Mouse (Mus musculus): ENCODE measurements around the gene Xpnpep1. TPM values are rescaled to one million over a fixed set of nuclear protein-coding genes. Genes with fewer than 3 reads are reported as not detected.

The Xpnpep1 gene
- polyA plus RNA-seq, 1 experiment from 2014 or later, result 146 TPM

DNA sequence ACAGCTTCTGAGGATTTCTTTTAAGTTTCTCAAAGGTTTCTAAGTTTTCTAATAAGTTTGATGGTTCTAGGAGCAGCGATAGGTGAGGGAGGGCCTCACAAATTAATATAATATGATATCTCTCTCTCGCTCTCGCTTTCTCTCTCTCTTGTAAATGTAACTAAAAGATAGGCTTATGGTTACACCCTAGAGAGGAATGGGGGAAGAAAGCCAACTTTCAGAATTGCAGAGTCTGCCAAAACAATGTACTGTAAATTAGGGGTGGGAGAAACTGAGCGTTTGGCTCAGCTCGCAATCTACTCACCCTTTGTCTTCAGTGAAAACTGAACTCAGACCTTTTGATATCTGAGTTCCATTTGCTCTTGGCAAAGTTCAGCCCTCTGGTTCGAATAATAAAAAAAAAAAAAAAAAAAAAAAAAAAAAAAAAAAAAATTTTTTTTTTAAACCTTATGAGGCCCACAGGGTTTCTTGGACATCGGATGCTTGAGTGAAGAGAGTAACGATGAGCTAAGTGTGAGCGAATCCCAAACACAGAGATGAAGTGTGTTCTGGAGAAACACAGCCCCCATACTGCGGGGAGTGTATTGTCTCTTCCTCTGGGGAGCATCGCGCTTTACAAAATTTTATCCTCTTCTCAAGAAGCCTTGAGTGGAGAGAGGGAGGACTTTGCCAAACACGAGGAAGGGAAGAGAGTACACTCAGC lies 3.6 kb upstream of the Xpnpep1 start:
- Histone ChIP-seq H3K4me1 (peaks cover 33% of the 10 kb centered on the region), H3K9ac (no peak overlapping the region), H3K4me3 (no peak overlapping the region), H3K27me3 (no peaks in the 10 kb centered on the region), H3K36me3 (no peaks in the 10 kb centered on the region), H3K27ac (peak overlapping the region; percentile 72), H3K4me2 (no peak overlapping the region), H3K9me3 (peaks cover 3% of the 10 kb centered on the region; the same call in 1 of the 2 replicates)
- ATAC-seq (ENCODE audit: insufficient number of reproducible peaks, insufficient read depth, low FRiP score, low TSS enrichment, low read depth), result no peak
- 69% methylated on average over 13 of the region's 13 CpGs for whole genome bisulfite sequencing

DNA sequence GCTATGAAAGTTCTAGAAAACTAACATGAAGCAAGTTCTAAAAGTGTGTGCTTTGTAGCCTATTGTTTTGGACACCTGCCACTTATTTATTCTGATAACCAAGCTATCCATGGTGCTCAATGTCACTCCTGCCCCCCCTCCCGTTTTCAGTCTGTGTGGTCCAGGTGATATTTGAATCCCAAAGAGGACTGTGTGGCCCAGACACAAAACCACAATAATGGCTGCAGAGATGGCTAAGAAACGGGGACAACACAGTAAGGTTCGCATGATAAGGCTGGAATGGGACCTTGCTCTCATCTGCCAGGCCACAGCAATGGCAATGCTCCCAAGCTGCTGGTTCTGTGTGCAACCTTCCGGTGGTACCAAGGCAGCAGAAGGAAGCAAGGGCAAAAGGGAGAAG lies 1.6 kb upstream of the Xpnpep1 start:
- WGBS, result 61% methylated on average over 4 of the region's 4 CpGs
- no peak overlapping the region for H3K27ac ChIP-seq
- peaks cover 2% of the 10 kb centered on the region; the same call in 1 of the 2 replicates for H3K9me3 ChIP-seq
- H3K4me3 ChIP-seq, result no peak overlapping the region
- ATAC-seq (ENCODE audit: insufficient number of reproducible peaks, insufficient read depth, low FRiP score, low TSS enrichment, low read depth), result no peak
- H3K9ac ChIP-seq, result no peak overlapping the region
- H3K27me3 ChIP-seq, result no peaks in the 10 kb centered on the region
- H3K36me3 ChIP-seq, result no peaks in the 10 kb centered on the region
- H3K4me2 ChIP-seq, result no peak overlapping the region
- peaks cover 32% of the 10 kb centered on the region for H3K4me1 ChIP-seq

DNA sequence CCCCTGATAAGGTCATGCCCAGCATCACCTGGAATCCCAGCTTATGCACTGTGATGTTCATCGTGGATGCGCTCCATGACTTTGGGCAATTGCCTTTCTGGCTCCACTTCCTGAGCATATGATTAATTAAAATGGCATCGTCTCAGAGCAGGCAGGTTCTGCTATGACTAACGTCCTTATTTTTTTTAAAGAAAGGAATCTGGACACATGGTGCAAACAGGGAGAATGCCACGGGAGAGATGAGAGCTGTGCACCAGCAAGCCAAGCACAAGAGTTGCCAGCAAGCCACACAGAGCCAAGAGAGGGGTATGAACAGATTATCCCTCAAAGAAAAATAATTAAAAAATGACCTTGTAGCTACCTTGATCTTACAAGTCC lies 1.1 kb upstream of the Xpnpep1 start:
- Histone ChIP-seq H3K4me1 (peaks cover 32% of the 10 kb centered on the region), H3K27me3 (no peaks in the 10 kb centered on the region), H3K4me2 (0 out of 2 replicates have a peak overlapping the region, but pooled peaks have one; percentile 1), H3K9me3 (no peaks in the 10 kb centered on the region), H3K4me3 (no peak overlapping the region), H3K36me3 (no peaks in the 10 kb centered on the region), H3K9ac (no peak overlapping the region), H3K27ac (no peak overlapping the region)
- ATAC-seq (ENCODE audit: insufficient number of reproducible peaks, insufficient read depth, low FRiP score, low TSS enrichment, low read depth), result no peak
- 59% methylated on average over 5 of the region's 5 CpGs for WGBS

DNA sequence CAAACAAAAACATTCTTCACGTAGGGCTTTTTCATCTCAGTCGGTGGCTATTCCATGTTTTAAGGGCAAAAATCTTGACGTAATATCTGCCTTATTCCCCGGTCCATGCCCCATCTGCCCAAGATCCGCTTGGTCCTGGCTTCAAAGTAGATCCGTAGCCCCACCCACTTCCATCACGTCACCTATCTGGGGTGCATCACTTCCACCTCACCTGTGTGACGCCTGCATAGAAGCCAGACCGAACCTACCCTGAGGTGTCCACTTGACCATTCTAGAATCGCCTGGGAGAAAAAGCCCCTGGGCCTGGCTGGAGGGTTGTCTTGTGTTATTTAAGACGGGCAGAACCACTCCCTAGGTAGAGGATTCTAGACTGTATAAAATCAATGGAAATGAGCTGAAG lies 924 bp downstream of the Xpnpep1 start:
- Histone ChIP-seq H3K36me3 (no peaks in the 10 kb centered on the region), H3K27me3 (no peaks in the 10 kb centered on the region), H3K4me2 (peak overlapping the region; percentile 66), H3K9ac (0 out of 2 replicates have a peak overlapping the region, but pooled peaks have one; percentile 96), H3K27ac (peak overlapping the region; percentile 77; the same call in 1 of the 2 replicates), H3K9me3 (no peaks in the 10 kb centered on the region), H3K4me3 (peak overlapping the region; percentile 98), H3K4me1 (peaks cover 28% of the 10 kb centered on the region)
- WGBS, result 34% methylated on average over 11 of the region's 11 CpGs
- no peak for ATAC-seq (ENCODE audit: insufficient number of reproducible peaks, insufficient read depth, low FRiP score, low TSS enrichment, low read depth)

DNA sequence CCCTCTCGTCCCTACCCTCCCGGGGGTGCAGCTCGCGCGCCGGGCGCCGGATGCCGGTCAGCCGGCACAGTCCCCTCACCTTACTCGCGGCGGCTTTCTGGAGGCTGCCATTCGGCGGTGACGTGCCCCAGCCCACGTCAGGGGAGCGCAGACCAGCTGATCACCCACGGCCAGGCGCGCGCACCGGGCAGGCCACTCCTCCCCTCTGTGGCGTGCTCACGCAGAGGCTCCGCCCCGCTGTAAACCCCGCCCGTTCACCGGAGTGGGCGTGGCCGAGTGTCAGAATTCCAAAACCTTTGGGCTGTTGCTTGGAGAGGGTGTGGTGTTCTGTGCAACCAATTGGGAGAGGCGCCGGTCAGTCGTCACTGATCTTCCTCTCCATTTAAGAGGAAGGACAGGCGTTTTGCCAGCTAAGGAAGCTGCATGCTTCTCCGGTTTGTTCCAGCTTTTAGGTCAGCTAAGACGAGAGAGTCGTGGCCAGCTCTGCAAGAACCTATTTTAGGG lies 1.5 kb downstream of the Xpnpep1 start:
- peak; percentile 97 for ATAC-seq (ENCODE audit: insufficient number of reproducible peaks, insufficient read depth, low FRiP score, low TSS enrichment, low read depth)
- WGBS, result under 1% methylated on average over 39 of the region's 39 CpGs

DNA sequence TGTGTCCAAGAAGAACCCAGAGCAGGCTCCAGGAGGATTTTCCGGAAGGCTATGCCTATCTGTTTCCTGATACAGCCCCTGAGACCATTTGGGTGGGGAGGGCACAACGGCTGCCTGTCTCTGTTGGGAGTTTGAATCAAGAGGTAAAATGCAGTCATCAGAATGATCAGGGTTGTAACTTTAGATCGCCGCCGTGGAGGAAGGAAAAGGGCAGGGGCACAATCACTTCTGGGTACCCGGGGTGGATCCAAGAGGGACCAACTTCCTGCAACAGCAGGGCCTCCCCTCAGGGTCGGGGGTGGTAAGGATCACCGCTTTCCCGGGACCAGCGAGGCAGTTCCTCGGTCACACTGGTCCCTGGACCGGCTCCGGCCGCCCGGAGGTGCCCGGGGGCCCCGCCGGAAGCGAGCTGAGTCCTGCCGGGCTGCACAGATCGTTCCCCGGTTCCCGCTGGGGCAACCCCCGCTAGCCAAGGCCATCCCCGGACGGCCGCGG lies 2.0 kb downstream of the Xpnpep1 start:
- Histone ChIP-seq H3K27me3 (no peaks in the 10 kb centered on the region), H3K9ac (peak overlapping the region; percentile 96), H3K4me3 (peak overlapping the region; percentile 98), H3K36me3 (no peaks in the 10 kb centered on the region), H3K9me3 (no peaks in the 10 kb centered on the region), H3K4me1 (peaks cover 24% of the 10 kb centered on the region), H3K4me2 (peak overlapping the region; percentile 66), H3K27ac (peak overlapping the region; percentile 86)
- peak; percentile 27 for ATAC-seq (ENCODE audit: insufficient number of reproducible peaks, insufficient read depth, low FRiP score, low TSS enrichment, low read depth)
- under 1% methylated on average over 28 of the region's 28 CpGs for WGBS

More for the DNA sequence above, 1.5 kb downstream of the Xpnpep1 start:
- H3K9me3 ChIP-seq, result no peaks in the 10 kb centered on the region
- peak overlapping the region; percentile 66 for H3K4me2 ChIP-seq
- H3K9ac ChIP-seq, result peak overlapping the region; percentile 96
- peak overlapping the region; percentile 98 for H3K4me3 ChIP-seq
- no peaks in the 10 kb centered on the region for H3K27me3 ChIP-seq
- peak overlapping the region; percentile 86 for H3K27ac ChIP-seq
- H3K4me1 ChIP-seq, result peaks cover 24% of the 10 kb centered on the region
- H3K36me3 ChIP-seq, result no peaks in the 10 kb centered on the region

DNA sequence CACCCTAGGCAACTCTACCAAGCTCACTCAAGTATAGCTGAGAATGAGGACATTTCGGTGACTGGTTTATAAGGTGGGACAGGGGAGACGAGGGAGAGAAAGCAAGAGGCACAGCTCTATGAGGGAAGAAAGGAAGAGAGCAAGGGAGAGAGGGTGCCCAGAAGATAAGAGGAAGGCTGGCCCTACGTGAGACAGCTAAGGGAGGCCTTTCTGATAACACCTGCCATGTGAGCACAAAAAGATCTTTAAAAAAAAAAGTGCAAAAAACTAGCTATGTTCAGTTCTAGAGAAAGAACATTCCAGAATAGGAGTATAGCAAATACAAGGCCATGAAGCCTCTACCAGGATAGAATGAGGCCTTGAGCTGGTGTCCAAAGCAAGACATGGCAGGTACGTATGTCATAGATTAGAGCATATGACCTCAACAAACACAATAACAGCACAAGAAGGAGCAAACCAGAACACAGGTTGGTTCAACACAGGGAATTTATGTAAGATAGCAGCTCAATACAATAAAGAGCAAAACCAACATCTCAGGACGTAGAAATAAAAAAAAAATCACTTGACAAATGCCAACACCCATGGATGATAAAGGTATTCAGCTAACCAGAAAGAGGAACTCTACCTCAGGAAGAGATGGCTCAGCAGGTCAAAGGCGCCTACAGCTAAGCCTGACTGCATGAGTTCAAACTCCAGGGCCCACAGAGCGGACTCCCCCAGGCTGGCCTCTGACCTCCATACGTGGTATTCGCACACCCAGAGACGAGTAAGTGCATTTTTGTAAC lies 6.7 kb downstream of the Xpnpep1 start:
- no peak for ATAC-seq (ENCODE audit: insufficient number of reproducible peaks, insufficient read depth, low FRiP score, low TSS enrichment, low read depth)
- no peak overlapping the region for H3K9ac ChIP-seq
- H3K36me3 ChIP-seq, result peaks cover 24% of the 10 kb centered on the region
- no peak overlapping the region for H3K27ac ChIP-seq
- H3K4me1 ChIP-seq, result peaks cover 10% of the 10 kb centered on the region
- H3K9me3 ChIP-seq, result no peaks in the 10 kb centered on the region; the same call in 1 of the 2 replicates
- H3K27me3 ChIP-seq, result no peaks in the 10 kb centered on the region
- no peak overlapping the region for H3K4me2 ChIP-seq
- WGBS, result 91% methylated on average over 10 of the region's 10 CpGs
- no peak overlapping the region for H3K4me3 ChIP-seq

DNA sequence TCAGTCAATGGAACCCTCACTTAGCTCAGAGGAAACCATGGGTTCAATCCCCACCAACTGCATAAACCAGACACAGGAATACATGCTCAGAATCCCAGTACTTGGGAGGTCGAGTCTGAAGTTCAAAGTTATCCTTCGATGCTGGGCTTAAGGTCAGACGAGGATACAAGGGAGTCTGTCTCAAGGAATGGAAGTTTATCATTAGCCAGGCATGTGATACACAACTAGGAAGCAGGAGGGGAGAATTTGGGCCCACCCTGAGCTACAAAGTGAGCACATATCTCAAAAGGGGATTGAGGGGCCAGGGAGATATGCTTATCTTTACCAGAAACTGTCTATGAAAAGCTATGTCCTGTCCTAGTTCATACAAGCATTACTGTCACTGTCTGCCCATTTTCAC lies 7.4 kb downstream of the Xpnpep1 start:
- Histone ChIP-seq H3K27ac (no peak overlapping the region), H3K36me3 (peaks cover 31% of the 10 kb centered on the region), H3K4me2 (no peak overlapping the region), H3K27me3 (no peaks in the 10 kb centered on the region), H3K4me1 (peaks cover 9% of the 10 kb centered on the region), H3K9me3 (no peaks in the 10 kb centered on the region; the same call in 1 of the 2 replicates), H3K9ac (no peak overlapping the region), H3K4me3 (no peak overlapping the region)
- 80% methylated on average over 3 of the region's 3 CpGs for WGBS
- ATAC-seq (ENCODE audit: insufficient number of reproducible peaks, insufficient read depth, low FRiP score, low TSS enrichment, low read depth), result no peak

DNA sequence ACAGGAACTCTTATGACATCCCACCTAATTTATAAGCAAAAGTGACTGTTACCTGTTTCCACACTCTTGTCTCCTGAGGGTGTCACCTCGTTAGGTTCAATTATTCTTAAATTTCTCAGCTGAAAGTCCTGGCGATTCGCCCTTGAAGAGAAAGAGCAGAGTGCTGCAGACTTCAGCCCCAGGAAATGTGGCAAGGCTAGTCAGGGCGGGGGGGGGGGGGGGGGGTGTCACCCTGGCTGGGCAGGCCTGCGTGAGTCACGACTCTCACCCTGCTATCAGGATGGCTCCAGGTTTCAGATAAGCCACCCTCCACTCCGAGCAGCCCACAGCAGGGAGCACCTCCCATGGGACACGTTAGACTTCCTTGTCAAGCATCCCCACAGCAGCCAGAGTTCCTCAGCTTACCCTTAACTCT lies 8.1 kb downstream of the Xpnpep1 start:
- Histone ChIP-seq H3K9me3 (no peaks in the 10 kb centered on the region; the same call in 1 of the 2 replicates), H3K9ac (no peak overlapping the region), H3K4me3 (no peak overlapping the region), H3K36me3 (peaks cover 38% of the 10 kb centered on the region), H3K27ac (no peak overlapping the region), H3K4me2 (no peak overlapping the region), H3K27me3 (no peaks in the 10 kb centered on the region), H3K4me1 (peaks cover 2% of the 10 kb centered on the region)
- no peak for ATAC-seq (ENCODE audit: insufficient number of reproducible peaks, insufficient read depth, low FRiP score, low TSS enrichment, low read depth)
- 79% methylated on average over 7 of the region's 8 CpGs for WGBS

DNA sequence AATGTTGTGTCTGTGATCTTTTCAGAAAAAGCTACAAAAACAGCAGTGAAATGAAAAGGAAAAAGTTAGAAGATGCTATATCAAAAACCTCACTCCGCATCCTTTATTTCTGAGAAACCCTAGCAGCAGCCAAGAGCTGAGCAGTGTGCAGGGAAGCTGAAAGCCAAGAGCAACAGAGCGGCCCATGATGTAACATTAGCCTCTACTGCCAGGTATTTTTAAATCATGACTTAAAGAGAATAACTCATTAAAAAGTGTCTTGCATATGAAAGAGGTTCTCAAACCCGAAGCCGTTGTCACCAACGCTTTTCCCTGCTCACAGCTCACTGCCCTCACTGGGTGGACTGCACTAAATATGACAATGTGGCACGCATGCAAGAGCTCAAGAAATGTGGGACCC lies 9.7 kb downstream of the Xpnpep1 start:
- WGBS, result 94% methylated on average over 6 of the region's 6 CpGs
- no peak for ATAC-seq (ENCODE audit: insufficient number of reproducible peaks, insufficient read depth, low FRiP score, low TSS enrichment, low read depth)
- Histone ChIP-seq H3K9me3 (no peaks in the 10 kb centered on the region; the same call in 1 of the 2 replicates), H3K4me2 (no peak overlapping the region), H3K4me3 (no peak overlapping the region), H3K27ac (no peak overlapping the region), H3K4me1 (no peaks in the 10 kb centered on the region), H3K36me3 (peaks cover 47% of the 10 kb centered on the region), H3K27me3 (no peaks in the 10 kb centered on the region), H3K9ac (no peak overlapping the region)

DNA sequence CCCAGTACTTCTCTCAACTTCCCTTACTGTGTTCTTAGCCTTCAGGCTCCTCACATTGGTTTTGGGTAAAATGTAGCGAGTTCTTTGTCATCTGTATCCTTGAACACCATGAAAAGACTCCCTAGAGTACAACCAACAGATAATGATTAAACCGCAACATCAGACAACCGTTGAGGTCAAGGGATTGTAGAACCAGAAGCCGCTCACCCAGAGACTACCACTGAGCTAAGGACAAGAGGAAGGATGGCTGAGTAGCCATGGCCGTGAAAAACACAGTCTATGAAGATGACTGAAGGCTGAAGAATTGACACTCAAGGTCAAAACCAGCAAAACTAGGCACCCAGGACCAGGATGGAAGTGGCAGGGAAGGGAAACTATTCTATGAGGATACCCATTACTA lies 10.3 kb downstream of the Xpnpep1 start:
- no peak overlapping the region for H3K9ac ChIP-seq
- H3K4me1 ChIP-seq, result no peaks in the 10 kb centered on the region
- ATAC-seq (ENCODE audit: insufficient number of reproducible peaks, insufficient read depth, low FRiP score, low TSS enrichment, low read depth), result no peak
- H3K27ac ChIP-seq, result no peak overlapping the region
- peaks cover 53% of the 10 kb centered on the region for H3K36me3 ChIP-seq
- H3K4me3 ChIP-seq, result no peak overlapping the region
- 97% methylated on average over 5 of the region's 5 CpGs for WGBS
- H3K9me3 ChIP-seq, result no peaks in the 10 kb centered on the region; the same call in 1 of the 2 replicates
- H3K27me3 ChIP-seq, result no peaks in the 10 kb centered on the region
- H3K4me2 ChIP-seq, result no peak overlapping the region

Measured in embryonic facial prominence, embryonic 13.5 days (tissue).